Comparison of ENCODE assay signal across 8 mouse cellular contexts in the genomic region with DNA sequence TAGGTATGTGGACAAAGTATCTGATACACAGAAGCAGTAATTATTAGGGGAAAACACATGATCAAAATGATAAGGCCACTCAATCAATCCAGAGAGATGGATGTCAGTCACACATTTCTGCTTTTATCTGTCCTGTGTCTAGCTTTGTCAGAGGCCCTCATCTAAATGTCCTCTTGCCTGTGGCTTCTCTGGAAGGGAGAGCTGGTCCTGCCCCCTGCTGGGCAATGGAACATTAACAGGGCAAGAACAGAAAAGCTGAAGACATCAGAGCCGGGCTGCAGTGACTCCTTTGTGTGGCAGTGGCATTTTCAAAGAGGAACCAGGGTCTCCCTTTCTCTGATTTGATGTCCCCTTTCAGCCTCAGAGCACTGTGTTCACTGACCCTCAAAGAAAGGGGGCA.
DNase-seq lines count a peak whose midpoint lies in the region; ATAC-seq and TF ChIP-seq lines count a peak whose summit lies in the region.

No protein-coding gene starts in this region.

- ATAC-seq in limb, embryonic 11.5 days (ENCODE audit: insufficient number of reproducible peaks, low FRiP score, low TSS enrichment, low read depth), result no peak

- intact Hi-C loops in heart, postnatal 36 days (cut with DNase I), result loop anchor here (5.0 kb wide), 2 partner anchors 297 to 392 kb away; no protein-coding TSS in a partner anchor
- intact Hi-C loops in left cerebral cortex, postnatal 4 days (cut with DNase I), result no loop called here

- H3K4me2 ChIP-seq in limb, embryonic 11.5 days (ENCODE audit: low read depth, severe bottlenecking), result no peak overlapping the region

- no peaks in the 10 kb centered on the region for H3K4me1 ChIP-seq in limb, embryonic 11.5 days (ENCODE audit: control insufficient read depth, insufficient read depth, low read length)
- H3K4me1 ChIP-seq in limb, embryonic 10.5 days, result peaks cover 18% of the 10 kb centered on the region; the same call in 1 of the 2 replicates
- H3K4me1 ChIP-seq in small intestine, adult 2 months (ENCODE audit: control insufficient read depth, insufficient read depth, insufficient read length, low read length), result no peaks in the 10 kb centered on the region; the same call in 1 of the 2 replicates

- no peak overlapping the region for H3K4me3 ChIP-seq in limb, embryonic 11.5 days (ENCODE audit: low read depth, low read length)
- no peak overlapping the region for H3K4me3 ChIP-seq in limb, embryonic 10.5 days
- H3K4me3 ChIP-seq in small intestine, adult 2 months (ENCODE audit: low read depth, low read length), result no peak overlapping the region

- H3K9ac ChIP-seq in limb, embryonic 11.5 days (ENCODE audit: low read length), result no peak overlapping the region

- 22% methylated on average over 1 of the region's 1 CpGs for WGBS in limb, embryonic 11.5 days
- 51% methylated on average over 1 of the region's 1 CpGs for WGBS in limb, embryonic 10.5 days
- WGBS in small intestine, adult 2 months, result 37% methylated on average over 1 of the region's 1 CpGs

- no peaks in the 10 kb centered on the region for H3K9me3 ChIP-seq in limb, embryonic 11.5 days (ENCODE audit: control insufficient read depth, low read length)
- H3K9me3 ChIP-seq in limb, embryonic 10.5 days (replicated peaks), result no peaks in the 10 kb centered on the region

- TF ChIP-seq CTCF in small intestine, adult 2 months (IDR thresholded peaks at IDR 0.05; ENCODE audit: extremely low read depth, insufficient read length, insufficient replicate concordance, low read depth, low read length), result peak; percentile 51; the same call in 1 of the 2 replicates

- H3K27ac ChIP-seq in limb, embryonic 11.5 days (replicated peaks; ENCODE audit: low read depth, low read length), result no peak overlapping the region
- H3K27ac ChIP-seq in limb, embryonic 10.5 days, result no peak overlapping the region
- H3K27ac ChIP-seq in small intestine, adult 2 months (ENCODE audit: insufficient read depth, low read depth, low read length), result no peak overlapping the region

- H3K27me3 ChIP-seq in limb, embryonic 11.5 days (ENCODE audit: control insufficient read depth, insufficient read depth, low read length), result no peaks in the 10 kb centered on the region
- no peaks in the 10 kb centered on the region for H3K27me3 ChIP-seq in limb, embryonic 10.5 days (ENCODE audit: low read depth, poor library complexity, severe bottlenecking)
- no peaks in the 10 kb centered on the region for H3K27me3 ChIP-seq in small intestine, adult 2 months (ENCODE audit: control insufficient read depth, insufficient read depth, low read length)

- peak; percentile 59 for DNase-seq in limb, embryonic 11.5 days (ENCODE audit: low spot score)
- no peak for DNase-seq in limb, embryonic 10.5 days (ENCODE audit: low spot score)
- DNase-seq in ZHBTc4 (ENCODE audit: low read depth, low spot score), result peak; percentile 55
- DNase-seq in cerebellum, adult 9-11 months, result peak; percentile 25
- DNase-seq in heart, postnatal 36 days, result peak; percentile 14 to 23
- DNase-seq in left cerebral cortex, postnatal 4 days, result peak; percentile 37
- no peak for DNase-seq in spleen, postnatal 4 days (ENCODE audit: low spot score in 2 of 2)

- no peak for TF ChIP-seq POLR2A in small intestine, adult 2 months (IDR thresholded peaks at IDR 0.05; ENCODE audit: low read depth, low read length)

- no peaks in the 10 kb centered on the region for H3K36me3 ChIP-seq in limb, embryonic 11.5 days (ENCODE audit: control insufficient read depth, insufficient read depth, low read length)
- H3K36me3 ChIP-seq in limb, embryonic 10.5 days, result peaks cover 5% of the 10 kb centered on the region
- 0 out of 2 replicates have a peak, but pooled peaks cover 1% of the 10 kb centered on the region for H3K36me3 ChIP-seq in small intestine, adult 2 months (ENCODE audit: control insufficient read depth, insufficient read depth, low read length)

Comparison
In these comparisons a context has a peak if more than half of its experiments do, and no peak if none do; other contexts are left out.
1. DNase-seq: peak in limb, embryonic 11.5 days (single experiment), ZHBTc4 (single experiment), cerebellum, adult 9-11 months (single experiment), heart, postnatal 36 days (2 of 2) and left cerebral cortex, postnatal 4 days (single experiment); none in limb, embryonic 10.5 days (single experiment) and spleen, postnatal 4 days (0 of 2).